Mouse (Mus musculus): Measurements from ENCODE around the gene Cpeb2. TPM values are rescaled to one million over a fixed set of nuclear protein-coding genes. Genes with fewer than 3 reads are reported as not detected.

The Cpeb2 gene
- polyA plus RNA-seq, 1 experiment from 2014 or later = 1.1 TPM

DNA sequence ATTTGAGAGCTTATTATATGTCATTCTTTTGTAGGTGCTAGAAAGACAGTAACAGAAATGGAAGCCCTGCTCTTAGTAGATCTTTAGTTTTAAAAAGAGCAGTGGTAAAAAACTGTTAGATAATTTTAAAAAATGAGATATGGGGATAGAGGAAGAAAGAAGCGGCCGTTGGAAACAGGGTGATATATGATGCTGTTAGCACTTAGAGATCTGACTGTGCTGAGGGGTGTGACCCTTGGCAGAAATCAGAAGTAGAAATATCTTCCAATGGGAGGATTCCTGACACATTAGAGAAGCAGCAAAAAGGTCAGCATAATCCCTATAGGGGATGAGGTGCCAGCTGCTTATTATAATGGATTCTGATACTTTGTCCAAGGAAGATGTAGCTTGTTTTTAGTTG is 24.5 kb downstream of the Cpeb2 start:
- Histone ChIP-seq H3K4me1 (ENCODE audit: control insufficient read depth, insufficient read depth, low read length) (no peaks in the 10 kb centered on the region), H3K4me3 (ENCODE audit: low read length) (no peak overlapping the region), H3K27me3 (ENCODE audit: control insufficient read depth, insufficient read depth, low read length) (no peaks in the 10 kb centered on the region), H3K27ac (ENCODE audit: low read depth, low read length) (no peak overlapping the region), H3K9me3 (ENCODE audit: control insufficient read depth, low read length) (no peaks in the 10 kb centered on the region), H3K9ac (ENCODE audit: low read depth, low read length) (no peak overlapping the region), H3K4me2 (replicated peaks; ENCODE audit: low read depth, low read length) (no peak overlapping the region), H3K36me3 (ENCODE audit: control insufficient read depth, insufficient read depth, low read length) (no peaks in the 10 kb centered on the region)
- WGBS = 72% methylated on average over 2 of the region's 2 CpGs
- ATAC-seq (ENCODE audit: low FRiP score, low TSS enrichment) = no peak

DNA sequence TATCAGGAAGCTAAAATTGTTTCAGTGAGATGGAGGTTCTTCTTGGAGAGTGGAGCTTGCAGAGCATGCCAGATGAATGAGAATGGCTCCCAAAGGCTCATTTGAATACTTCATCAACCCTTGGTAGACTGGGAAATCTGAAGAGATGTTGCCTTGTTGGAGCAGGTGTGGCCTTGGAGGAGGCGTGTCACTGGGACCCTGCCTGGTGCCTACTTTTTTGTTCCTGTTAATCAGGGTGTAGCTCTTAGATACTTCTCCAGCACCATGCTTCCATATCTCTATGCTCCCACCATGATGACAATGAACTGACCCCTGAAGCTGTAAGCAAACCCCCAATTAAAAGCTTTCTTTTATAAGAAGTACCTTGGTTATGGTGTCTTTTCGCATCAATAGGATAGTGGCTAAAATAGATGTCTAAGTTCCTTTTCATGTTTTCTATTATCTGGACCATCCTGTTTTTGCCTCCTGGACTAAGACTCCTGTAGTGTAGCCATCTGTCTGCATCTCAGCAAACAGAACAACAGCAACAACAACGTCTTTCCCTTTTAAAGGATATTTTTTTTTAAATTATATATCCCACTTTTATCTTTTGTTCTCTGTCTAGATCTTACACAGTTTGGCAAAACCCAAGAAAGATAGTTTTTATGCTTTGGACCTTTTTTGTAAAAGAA is 25.6 kb downstream of the Cpeb2 start:
- WGBS = 95% methylated on average over 3 of the region's 3 CpGs
- Histone ChIP-seq H3K4me1 (ENCODE audit: control insufficient read depth, insufficient read depth, low read length) (no peaks in the 10 kb centered on the region), H3K9ac (ENCODE audit: low read depth, low read length) (no peak overlapping the region), H3K9me3 (ENCODE audit: control insufficient read depth, low read length) (no peaks in the 10 kb centered on the region), H3K4me3 (ENCODE audit: low read length) (no peak overlapping the region), H3K4me2 (replicated peaks; ENCODE audit: low read depth, low read length) (no peak overlapping the region), H3K27me3 (ENCODE audit: control insufficient read depth, insufficient read depth, low read length) (no peaks in the 10 kb centered on the region), H3K36me3 (ENCODE audit: control insufficient read depth, insufficient read depth, low read length) (no peaks in the 10 kb centered on the region), H3K27ac (ENCODE audit: low read depth, low read length) (no peak overlapping the region)
- no peak for ATAC-seq (ENCODE audit: low FRiP score, low TSS enrichment)

DNA sequence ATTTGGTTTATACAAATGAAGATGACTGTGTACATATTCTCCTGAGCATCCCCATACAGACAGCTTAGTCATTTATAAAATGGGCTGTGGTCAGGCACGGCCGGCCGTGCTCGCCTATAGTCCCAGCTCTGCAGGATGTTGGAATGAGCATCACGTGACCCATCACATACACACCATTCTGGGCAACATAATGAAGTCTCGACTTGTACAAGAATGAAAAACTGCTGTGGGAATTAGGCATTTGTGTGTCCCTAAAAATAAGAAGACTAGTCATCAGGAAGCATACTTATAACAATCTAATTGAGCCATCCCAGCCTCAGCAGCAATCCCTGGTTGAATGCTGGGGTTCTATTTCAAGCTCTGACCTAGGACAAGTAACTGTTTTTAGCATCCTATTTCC is 28.8 kb downstream of the Cpeb2 start:
- Histone ChIP-seq H3K4me2 (replicated peaks; ENCODE audit: low read depth, low read length) (no peak overlapping the region), H3K9ac (ENCODE audit: low read depth, low read length) (no peak overlapping the region), H3K4me3 (ENCODE audit: low read length) (no peak overlapping the region), H3K27me3 (ENCODE audit: control insufficient read depth, insufficient read depth, low read length) (no peaks in the 10 kb centered on the region), H3K27ac (ENCODE audit: low read depth, low read length) (no peak overlapping the region), H3K36me3 (ENCODE audit: control insufficient read depth, insufficient read depth, low read length) (no peaks in the 10 kb centered on the region), H3K4me1 (ENCODE audit: control insufficient read depth, insufficient read depth, low read length) (no peaks in the 10 kb centered on the region), H3K9me3 (ENCODE audit: control insufficient read depth, low read length) (no peaks in the 10 kb centered on the region)
- WGBS = 69% methylated on average over 6 of the region's 6 CpGs
- no peak for ATAC-seq (ENCODE audit: low FRiP score, low TSS enrichment)

DNA sequence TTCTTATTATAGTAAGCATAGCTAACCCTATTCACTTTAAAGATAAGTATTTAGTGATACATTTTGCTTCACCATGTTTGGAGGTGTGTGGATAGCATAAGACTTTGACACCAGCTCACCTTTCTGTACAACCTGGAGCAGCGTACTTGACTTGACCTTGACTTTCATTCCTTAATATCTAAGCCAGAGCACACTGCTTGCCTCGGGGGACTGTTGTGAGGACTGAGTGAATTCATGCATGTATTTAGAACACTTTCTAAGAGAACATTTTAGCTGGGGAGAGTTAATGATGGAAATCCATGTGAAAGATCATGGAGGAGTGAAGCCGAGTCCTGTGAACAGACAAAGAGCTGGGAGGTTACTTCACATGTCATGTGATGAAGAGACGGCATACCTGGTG is 31.0 kb downstream of the Cpeb2 start:
- H3K4me2 ChIP-seq (replicated peaks; ENCODE audit: low read depth, low read length) = no peak overlapping the region
- no peak overlapping the region for H3K27ac ChIP-seq (ENCODE audit: low read depth, low read length)
- H3K4me3 ChIP-seq (ENCODE audit: low read length) = no peak overlapping the region
- H3K27me3 ChIP-seq (ENCODE audit: control insufficient read depth, insufficient read depth, low read length) = no peaks in the 10 kb centered on the region
- no peak for ATAC-seq (ENCODE audit: low FRiP score, low TSS enrichment)
- WGBS = 81% methylated on average over 4 of the region's 4 CpGs
- H3K9ac ChIP-seq (ENCODE audit: low read depth, low read length) = no peak overlapping the region
- H3K9me3 ChIP-seq (ENCODE audit: control insufficient read depth, low read length) = no peaks in the 10 kb centered on the region
- no peaks in the 10 kb centered on the region for H3K36me3 ChIP-seq (ENCODE audit: control insufficient read depth, insufficient read depth, low read length)
- H3K4me1 ChIP-seq (ENCODE audit: control insufficient read depth, insufficient read depth, low read length) = no peaks in the 10 kb centered on the region

DNA sequence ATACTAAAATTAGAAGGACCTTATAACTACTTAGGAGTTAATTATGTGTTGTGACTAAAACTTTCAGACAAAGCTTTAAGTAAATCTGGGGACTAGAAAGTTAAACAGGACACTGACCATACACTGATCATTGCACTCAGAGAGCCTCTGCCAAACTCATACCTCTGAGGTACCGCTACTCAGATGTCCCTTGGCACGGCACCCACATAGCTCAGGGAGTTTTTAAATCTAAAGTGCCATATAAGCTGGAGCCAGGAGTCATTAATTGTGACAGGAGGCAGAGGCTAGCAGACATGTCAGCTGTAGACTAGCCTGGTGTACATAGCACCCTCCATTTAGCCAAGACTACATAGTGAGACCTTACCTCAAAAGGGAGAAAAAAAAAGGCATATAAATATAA is 31.7 kb downstream of the Cpeb2 start:
- Histone ChIP-seq H3K27me3 (ENCODE audit: control insufficient read depth, insufficient read depth, low read length) (no peaks in the 10 kb centered on the region), H3K36me3 (ENCODE audit: control insufficient read depth, insufficient read depth, low read length) (no peaks in the 10 kb centered on the region), H3K4me3 (ENCODE audit: low read length) (no peak overlapping the region), H3K9ac (ENCODE audit: low read depth, low read length) (no peak overlapping the region), H3K4me1 (ENCODE audit: control insufficient read depth, insufficient read depth, low read length) (no peaks in the 10 kb centered on the region), H3K9me3 (ENCODE audit: control insufficient read depth, low read length) (no peaks in the 10 kb centered on the region), H3K4me2 (replicated peaks; ENCODE audit: low read depth, low read length) (no peak overlapping the region), H3K27ac (ENCODE audit: low read depth, low read length) (no peak overlapping the region)
- 92% methylated on average over 2 of the region's 2 CpGs for WGBS
- no peak for ATAC-seq (ENCODE audit: low FRiP score, low TSS enrichment)

DNA sequence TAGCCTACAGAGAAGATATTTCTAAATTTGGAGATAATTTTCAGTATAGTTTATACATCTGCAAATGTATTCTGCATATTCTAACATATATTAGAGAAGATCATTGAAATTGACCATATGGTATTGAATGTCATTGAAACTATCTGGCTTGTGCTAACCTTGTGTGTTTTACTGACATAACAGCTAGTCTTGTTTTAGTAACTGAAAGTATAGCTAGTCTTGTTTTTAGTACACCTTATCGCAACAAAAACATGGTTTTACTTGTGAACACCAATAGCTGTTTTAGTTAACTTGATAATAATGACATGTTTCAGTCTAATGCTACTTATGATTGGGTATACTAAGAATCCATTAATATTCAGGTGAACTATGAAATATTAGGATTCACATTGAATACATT is 45.0 kb downstream of the Cpeb2 start:
- H3K27me3 ChIP-seq (ENCODE audit: control insufficient read depth, insufficient read depth, low read length) = no peaks in the 10 kb centered on the region
- ATAC-seq (ENCODE audit: low FRiP score, low TSS enrichment) = no peak
- no peak overlapping the region for H3K4me3 ChIP-seq (ENCODE audit: low read length)
- no peak overlapping the region for H3K4me2 ChIP-seq (replicated peaks; ENCODE audit: low read depth, low read length)
- H3K27ac ChIP-seq (ENCODE audit: low read depth, low read length) = no peak overlapping the region
- no peak overlapping the region for H3K9ac ChIP-seq (ENCODE audit: low read depth, low read length)
- no peaks in the 10 kb centered on the region for H3K9me3 ChIP-seq (ENCODE audit: control insufficient read depth, low read length)
- H3K4me1 ChIP-seq (ENCODE audit: control insufficient read depth, insufficient read depth, low read length) = no peaks in the 10 kb centered on the region
- no peaks in the 10 kb centered on the region; the same call in 1 of the 2 replicates for H3K36me3 ChIP-seq (ENCODE audit: control insufficient read depth, insufficient read depth, low read length)
- 98% methylated on average over 1 of the region's 1 CpGs for WGBS

DNA sequence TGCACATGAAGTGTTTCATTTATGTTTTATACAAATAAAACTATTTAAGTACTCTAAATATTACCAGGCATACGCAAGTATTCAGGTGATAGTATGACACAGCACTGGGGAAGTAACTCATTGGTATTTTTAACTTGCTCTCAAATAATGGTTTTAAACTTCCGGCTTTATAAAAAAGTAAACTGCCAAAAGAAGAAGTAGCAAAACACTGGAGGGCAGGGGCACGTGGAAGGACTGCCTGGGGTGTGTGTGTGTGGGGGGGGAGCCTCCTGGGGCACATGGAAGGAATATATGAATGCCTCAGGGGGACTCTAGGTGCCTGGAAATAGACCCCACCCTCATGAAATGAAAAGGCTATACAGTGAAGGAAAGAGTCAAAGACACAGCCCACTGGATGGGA is 46.8 kb downstream of the Cpeb2 start:
- Histone ChIP-seq H3K4me3 (ENCODE audit: low read length) (no peak overlapping the region), H3K27ac (ENCODE audit: low read depth, low read length) (no peak overlapping the region), H3K4me1 (ENCODE audit: control insufficient read depth, insufficient read depth, low read length) (no peaks in the 10 kb centered on the region), H3K9ac (ENCODE audit: low read depth, low read length) (no peak overlapping the region), H3K27me3 (ENCODE audit: control insufficient read depth, insufficient read depth, low read length) (no peaks in the 10 kb centered on the region), H3K9me3 (ENCODE audit: control insufficient read depth, low read length) (no peaks in the 10 kb centered on the region), H3K36me3 (ENCODE audit: control insufficient read depth, insufficient read depth, low read length) (no peaks in the 10 kb centered on the region; the same call in 1 of the 2 replicates), H3K4me2 (replicated peaks; ENCODE audit: low read depth, low read length) (no peak overlapping the region)
- ATAC-seq (ENCODE audit: low FRiP score, low TSS enrichment) = no peak
- 71% methylated on average over 3 of the region's 3 CpGs for WGBS

DNA sequence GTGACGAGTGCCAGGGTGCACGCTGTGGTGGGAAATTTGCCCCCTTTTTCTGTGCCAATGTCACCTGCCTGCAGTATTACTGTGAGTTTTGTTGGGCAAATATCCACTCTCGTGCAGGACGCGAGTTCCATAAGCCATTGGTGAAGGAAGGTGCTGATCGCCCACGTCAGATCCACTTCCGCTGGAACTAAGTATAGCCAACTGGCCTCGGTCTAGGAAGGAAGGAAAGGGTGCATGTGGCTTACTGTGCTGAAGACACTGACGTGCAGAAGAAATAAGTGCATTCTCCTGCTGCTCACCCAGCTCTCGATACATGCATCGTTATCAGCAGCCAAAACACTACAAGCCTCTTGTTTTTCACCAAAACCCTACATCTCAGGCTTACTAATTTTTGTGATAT is 52.8 kb downstream of the Cpeb2 start:
- no peaks in the 10 kb centered on the region for H3K9me3 ChIP-seq (ENCODE audit: control insufficient read depth, low read length)
- 90% methylated on average over 12 of the region's 12 CpGs for WGBS
- no peak overlapping the region for H3K4me3 ChIP-seq (ENCODE audit: low read length)
- no peak for ATAC-seq (ENCODE audit: low FRiP score, low TSS enrichment)
- H3K36me3 ChIP-seq (ENCODE audit: control insufficient read depth, insufficient read depth, low read length) = no peaks in the 10 kb centered on the region; the same call in 1 of the 2 replicates
- H3K27me3 ChIP-seq (ENCODE audit: control insufficient read depth, insufficient read depth, low read length) = no peaks in the 10 kb centered on the region
- H3K9ac ChIP-seq (ENCODE audit: low read depth, low read length) = no peak overlapping the region
- H3K4me1 ChIP-seq (ENCODE audit: control insufficient read depth, insufficient read depth, low read length) = no peaks in the 10 kb centered on the region
- no peak overlapping the region for H3K27ac ChIP-seq (ENCODE audit: low read depth, low read length)
- no peak overlapping the region for H3K4me2 ChIP-seq (replicated peaks; ENCODE audit: low read depth, low read length)

DNA sequence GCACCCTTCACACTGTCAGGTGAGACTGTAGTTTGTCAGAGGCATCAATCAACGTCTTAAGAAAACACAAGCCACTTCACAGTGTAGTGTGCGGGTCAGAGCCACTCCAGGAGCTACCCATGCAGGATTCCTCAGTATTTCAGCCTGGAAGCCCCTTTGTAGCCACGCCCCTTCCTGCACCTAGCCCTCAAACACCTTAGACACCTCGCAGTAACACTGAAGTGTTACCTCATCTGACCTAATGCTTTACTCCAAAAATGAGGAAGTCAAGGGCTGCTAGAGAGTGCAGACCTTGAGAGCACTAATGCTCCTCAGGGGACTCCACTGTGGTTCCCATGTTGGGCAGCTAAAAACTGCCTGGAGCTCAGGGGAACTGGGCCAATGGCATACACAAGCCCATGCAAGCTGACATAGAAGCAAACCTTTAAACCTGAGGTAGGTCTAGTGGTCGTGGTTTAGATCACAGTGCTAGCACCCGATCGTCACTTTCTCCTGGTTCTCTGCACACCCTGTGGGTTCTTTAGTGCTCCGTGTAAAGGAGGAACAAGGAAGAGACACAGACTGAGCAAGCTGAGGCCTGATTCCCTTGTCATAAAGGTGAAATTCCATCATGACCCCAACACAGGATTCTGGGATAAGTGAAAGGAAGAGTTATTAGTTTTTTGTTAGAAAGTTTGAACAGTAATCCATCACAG is 56.9 kb downstream of the Cpeb2 start:
- Histone ChIP-seq H3K4me2 (replicated peaks; ENCODE audit: low read depth, low read length) (no peak overlapping the region), H3K9ac (ENCODE audit: low read depth, low read length) (no peak overlapping the region), H3K36me3 (ENCODE audit: control insufficient read depth, insufficient read depth, low read length) (no peaks in the 10 kb centered on the region; the same call in 1 of the 2 replicates), H3K9me3 (ENCODE audit: control insufficient read depth, low read length) (no peaks in the 10 kb centered on the region), H3K4me1 (ENCODE audit: control insufficient read depth, insufficient read depth, low read length) (no peaks in the 10 kb centered on the region), H3K27me3 (ENCODE audit: control insufficient read depth, insufficient read depth, low read length) (no peaks in the 10 kb centered on the region), H3K4me3 (ENCODE audit: low read length) (no peak overlapping the region), H3K27ac (ENCODE audit: low read depth, low read length) (no peak overlapping the region)
- 72% methylated on average over 8 of the region's 8 CpGs for WGBS
- ATAC-seq (ENCODE audit: low FRiP score, low TSS enrichment) = no peak

All from kidney, embryonic 14.5 days (tissue).